Mouse (Mus musculus) small intestine, adult 2 months (tissue): ENCODE data around the gene Tmed6.

Source experiments
- CTCF ChIP-seq: fragments of 200-500 bp; IDR thresholded peaks from 2 replicates; pipeline ENCODE4 v1.5.1; 2012; ENCODE audit warnings: low read depth, mild to moderate bottlenecking, control low read depth, inconsistent platforms, low read length, moderate library complexity, mixed read lengths; ENCODE audit not compliant: insufficient replicate concordance, insufficient read length; ENCODE audit errors: extremely low read depth
- POLR2A ChIP-seq: fragments of 200-500 bp; IDR thresholded peaks from 2 replicates; pipeline ENCODE4 v1.6.1; 2012; ENCODE audit warnings: low read depth, mild to moderate bottlenecking, control low read depth, inconsistent platforms, low read length, moderate library complexity

DNA sequence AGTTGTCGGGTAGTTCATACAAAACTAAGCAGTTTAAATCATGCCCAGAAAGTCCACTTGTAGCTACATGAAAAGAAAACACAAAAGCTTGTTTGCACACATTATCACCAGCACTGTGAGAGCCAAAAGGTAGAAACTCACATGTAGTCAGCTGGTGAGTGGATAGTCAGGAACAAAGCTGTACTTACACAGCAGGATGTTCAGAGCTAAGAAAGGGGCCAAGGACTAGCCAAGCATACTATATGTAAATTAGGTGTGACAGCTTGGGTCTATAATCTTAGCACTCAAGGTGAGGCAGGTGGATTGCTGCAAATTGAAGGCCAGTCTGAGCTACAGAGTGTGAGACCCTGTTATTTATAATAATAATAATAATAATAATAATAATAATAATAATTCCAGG, 2.8 kb downstream of the Tmed6 start:
- TF ChIP-seq POLR2A (no peak), CTCF (no peak)
